Mouse (Mus musculus) embryonic stem cell, embryonic (primary cell): ENCODE data around the gene Tmem220.

ENCODE experiments used
- CTCF ChIA-PET, 4 experiments: fragments of 300-600 bp in 2 of 4; fragments of 350-600 bp in 2 of 4; sonication (Branson Sonifier 250); formaldehyde crosslinking; loops; one replicate each; lab custom pipeline; 2022; ENCODE audit warnings: inconsistent platforms in 2 of 4; lab: Charles Lee
- POLR2A ChIA-PET, 4 experiments: fragments of 300-600 bp in 2 of 4; fragments of 350-600 bp in 2 of 4; sonication (Branson Sonifier 250); formaldehyde crosslinking; loops; one replicate each; lab custom pipeline; 2022; ENCODE audit warnings: antibody characterized with exemption in 4 of 4, inconsistent platforms in 1 of 4; lab: Charles Lee

Tmem220 gene

GRCm38 (mm10) chr11:67024867-67025477 is at the start of gene Tmem220:
Gene Tmem220, plus strand, starts transcription at chr11:67025154.
- ChIA-PET POLR2A (interaction anchor here in 3 of 4 experiments (0.7 to 9.0 kb wide), 22 partner anchors 13 to 1204 kb away, joined by 3 to 80 read pairs (median 4); partner anchors contain the start of genes Adprm (in 1 of the 3), Pirt (in 1 of the 3) and Sco1 (in 1 of the 3)), CTCF (interaction anchor here (0.6 to 3.3 kb wide), 28 partner anchors 7 to 289 kb away, joined by 3 to 24 read pairs (median 5); partner anchors contain the start of genes Adprm (in 2 of the 4) and Sco1 (in 2 of the 4))

GRCm38 (mm10) chr11:66975606-66976330 is 49.2 kb upstream of the Tmem220 start:
- POLR2A ChIA-PET, result interaction anchor here in 1 of 4 experiments (1.2 to 1.3 kb wide), 2 partner anchors 56 to 67 kb away, joined by 3 to 4 read pairs; no protein-coding TSS in a partner anchor
- CTCF ChIA-PET, result interaction anchor here in 1 of 4 experiments (1.0 kb wide), 1 partner anchor 374 kb away, joined by 4 read pairs; no protein-coding TSS in a partner anchor

GRCm38 (mm10) chr11:66981336-66982115 is 43.4 kb upstream of the Tmem220 start:
- ChIA-PET CTCF (interaction anchor here in 3 of 4 experiments (0.7 to 5.6 kb wide), 9 partner anchors 15 to 76 kb away, joined by 3 to 77 read pairs (median 8); partner anchors contain the start of gene Pirt (in 2 of the 3)), POLR2A (interaction anchor here in 3 of 4 experiments (0.7 to 5.1 kb wide), 14 partner anchors 13 to 82 kb away, joined by 3 to 75 read pairs (median 6); partner anchors contain the start of gene Pirt (in 1 of the 3))

GRCm38 (mm10) chr11:66982794-66983193 is 42.2 kb upstream of the Tmem220 start:
- POLR2A ChIA-PET, result interaction anchor here in 3 of 4 experiments (0.6 to 5.1 kb wide), 18 partner anchors 14 to 813 kb away, joined by 3 to 75 read pairs (median 6); partner anchors contain the start of gene Pirt (in 1 of the 3)
- CTCF ChIA-PET, result interaction anchor here (0.6 to 5.6 kb wide), 26 partner anchors 14 to 129 kb away, joined by 3 to 77 read pairs (median 5); partner anchors contain the start of gene Pirt (in 3 of the 4)

GRCm38 (mm10) chr11:66983422-66984164 is 41.4 kb upstream of the Tmem220 start:
- CTCF ChIA-PET, result interaction anchor here (0.8 to 5.6 kb wide), 32 partner anchors 13 to 370 kb away, joined by 3 to 77 read pairs (median 8); partner anchors contain the start of gene Pirt (in 3 of the 4)
- POLR2A ChIA-PET, result interaction anchor here (1.1 to 5.1 kb wide), 27 partner anchors 10 to 80 kb away, joined by 3 to 75 read pairs (median 7); partner anchors contain the start of gene Pirt (in 2 of the 4)

GRCm38 (mm10) chr11:66984165-66985135 is 40.5 kb upstream of the Tmem220 start:
- POLR2A ChIA-PET, result interaction anchor here (0.5 to 5.1 kb wide), 41 partner anchors 9 to 1963 kb away, joined by 3 to 75 read pairs (median 5); partner anchors contain the start of gene Pirt (in 2 of the 4)
- CTCF ChIA-PET, result interaction anchor here (0.6 to 5.6 kb wide), 59 partner anchors 10 to 455 kb away, joined by 3 to 77 read pairs (median 4); partner anchors contain the start of genes Pirt (in 4 of the 4), Adprm (in 1 of the 4) and Sco1 (in 1 of the 4)

- POLR2A ChIA-PET, result interaction anchor here (0.6 to 5.1 kb wide), 35 partner anchors 8 to 134 kb away, joined by 3 to 75 read pairs (median 5); partner anchors contain the start of gene Pirt (in 2 of the 4)
- CTCF ChIA-PET, result interaction anchor here (0.6 to 5.6 kb wide), 47 partner anchors 16 to 454 kb away, joined by 3 to 77 read pairs (median 5); partner anchors contain the start of genes Pirt (in 4 of the 4), Adprm (in 1 of the 4) and Sco1 (in 1 of the 4)
Measured at GRCm38 (mm10) chr11:66985136-66985702, 39.7 kb upstream of the Tmem220 start.

GRCm38 (mm10) chr11:66992150-66992549 is 32.8 kb upstream of the Tmem220 start:
- ChIA-PET CTCF (interaction anchor here in 3 of 4 experiments (0.7 to 2.0 kb wide), 4 partner anchors 30 to 93 kb away, joined by 3 to 7 read pairs (median 4); no protein-coding TSS in a partner anchor), POLR2A (interaction anchor here in 2 of 4 experiments (0.5 to 1.5 kb wide), 3 partner anchors 24 to 27 kb away, joined by 3 to 6 read pairs (median 4); no protein-coding TSS in a partner anchor)

GRCm38 (mm10) chr11:66993674-66994073 is 31.3 kb upstream of the Tmem220 start:
- CTCF ChIA-PET, result interaction anchor here (0.6 to 1.5 kb wide), 5 partner anchors 14 to 116 kb away, joined by 3 to 4 read pairs (median 3); no protein-coding TSS in a partner anchor
- POLR2A ChIA-PET, result interaction anchor here in 1 of 4 experiments (0.7 to 0.8 kb wide), 2 partner anchors 9 to 1399 kb away, joined by 3 to 4 read pairs; no protein-coding TSS in a partner anchor

- CTCF ChIA-PET, result interaction anchor here in 1 of 4 experiments (1.0 kb wide), 1 partner anchor 13 kb away, joined by 3 read pairs; no protein-coding TSS in a partner anchor
- POLR2A ChIA-PET, result interaction anchor here in 1 of 4 experiments (0.7 kb wide), 1 partner anchor 1271 kb away, joined by 3 read pairs; no protein-coding TSS in a partner anchor
Measured at GRCm38 (mm10) chr11:66996446-66996845, 28.5 kb upstream of the Tmem220 start.

GRCm38 (mm10) chr11:66998467-66999403 is 26.2 kb upstream of the Tmem220 start:
- ChIA-PET POLR2A (interaction anchor here in 1 of 4 experiments (1.3 kb wide), 1 partner anchor 9 kb away, joined by 4 read pairs; no protein-coding TSS in a partner anchor), CTCF (interaction anchor here in 1 of 4 experiments (0.6 kb wide), 1 partner anchor 24 kb away, joined by 4 read pairs; no protein-coding TSS in a partner anchor)

- POLR2A ChIA-PET, result no interaction called here
- CTCF ChIA-PET, result no interaction called here
Measured at GRCm38 (mm10) chr11:67000671-67001070, 24.3 kb upstream of the Tmem220 start.

GRCm38 (mm10) chr11:67001717-67002116 is 23.2 kb upstream of the Tmem220 start:
- POLR2A ChIA-PET, result interaction anchor here in 1 of 4 experiments (0.6 kb wide), 1 partner anchor 662 kb away, joined by 3 read pairs; no protein-coding TSS in a partner anchor
- CTCF ChIA-PET, result no interaction called here

- POLR2A ChIA-PET, result no interaction called here
Measured at GRCm38 (mm10) chr11:67002911-67003310, 22.0 kb upstream of the Tmem220 start.

More at GRCm38 (mm10) chr11:67002911-67003310, 22.0 kb upstream of the Tmem220 start:
- CTCF ChIA-PET, result no interaction called here
